Mouse (Mus musculus): ENCODE measurements around the gene Zcchc8.

Gene Zcchc8

DNA sequence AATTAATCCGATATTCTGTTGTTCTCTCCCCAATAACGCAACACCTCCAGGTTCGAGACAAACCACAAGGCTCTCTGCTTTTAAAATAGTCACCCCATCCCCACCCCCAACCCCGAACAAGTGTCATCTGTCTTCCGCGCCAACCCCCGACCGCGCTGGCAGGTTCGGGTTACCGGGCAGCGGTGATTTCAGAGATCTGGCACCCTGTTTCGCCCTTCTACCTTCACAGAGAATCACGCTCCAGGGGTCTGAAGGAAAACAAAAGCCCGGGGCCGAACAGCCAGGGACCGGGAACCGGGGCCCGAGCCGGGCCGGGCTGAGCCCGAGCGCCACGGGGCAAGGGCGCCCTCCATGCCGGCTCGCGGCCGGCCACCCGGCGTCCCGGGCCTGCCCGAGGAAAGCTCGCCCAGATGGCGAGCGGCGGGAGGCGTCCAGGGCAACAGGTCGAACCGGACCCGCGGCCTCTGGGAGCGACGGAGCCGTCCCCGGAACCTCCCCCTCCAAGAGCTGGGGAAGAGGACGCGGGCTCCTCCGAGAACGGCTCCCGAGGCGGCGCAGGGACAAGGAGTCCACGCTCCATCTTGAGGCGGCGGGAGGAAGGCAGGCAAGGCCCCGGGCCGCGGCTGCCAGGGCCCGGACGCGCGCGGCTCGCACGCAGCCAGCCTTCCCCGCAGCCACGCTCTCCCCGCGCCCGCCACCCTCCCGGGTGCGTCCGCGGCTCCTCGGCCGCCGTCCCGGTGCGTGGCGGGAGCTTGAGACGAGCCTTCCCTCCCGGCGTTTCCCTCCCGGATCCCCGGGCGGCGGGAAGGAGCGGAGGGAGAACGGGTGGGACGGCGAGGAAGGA is 37.3 kb downstream of the Zcchc8 start:
- peak; percentile 73 to 82 for DNase-seq

DNA sequence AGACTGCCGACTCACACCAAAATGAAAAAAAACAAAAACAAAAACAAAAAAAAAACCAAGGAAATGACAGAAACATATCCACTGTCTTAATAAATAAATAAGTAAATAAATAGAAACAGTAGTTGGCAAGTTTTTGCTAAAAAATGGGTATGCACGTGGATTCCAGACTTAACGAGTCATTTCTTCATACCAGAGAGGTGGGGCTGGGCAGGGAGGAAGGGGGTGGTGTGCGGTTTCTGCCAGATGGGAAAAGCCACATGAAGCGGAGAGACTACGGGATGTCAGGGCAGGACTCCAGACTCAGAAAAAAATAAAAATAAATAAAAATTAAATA is 37.9 kb downstream of the Zcchc8 start:
- peak in 1 of 2 experiments; percentile 24 for DNase-seq

DNA sequence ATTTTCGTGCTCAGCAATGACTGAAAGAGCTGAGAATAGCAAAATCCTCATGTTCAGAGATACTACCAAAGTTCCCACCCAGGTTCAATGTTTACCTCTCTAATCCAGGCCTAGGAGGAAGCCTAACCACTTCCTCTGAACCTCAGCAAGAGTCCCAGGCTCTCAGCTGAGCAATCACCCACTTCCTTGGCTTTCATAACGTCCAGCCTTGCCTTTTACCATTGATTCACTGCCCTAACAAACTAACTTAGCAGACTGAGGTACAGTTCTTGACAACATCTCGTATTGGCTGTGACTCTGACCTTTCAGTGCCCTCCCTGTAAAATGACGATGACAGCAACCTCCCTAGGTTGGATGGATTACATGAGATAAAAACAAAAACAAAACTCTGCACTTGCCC is 38.5 kb downstream of the Zcchc8 start:
- no peak for DNase-seq

DNA sequence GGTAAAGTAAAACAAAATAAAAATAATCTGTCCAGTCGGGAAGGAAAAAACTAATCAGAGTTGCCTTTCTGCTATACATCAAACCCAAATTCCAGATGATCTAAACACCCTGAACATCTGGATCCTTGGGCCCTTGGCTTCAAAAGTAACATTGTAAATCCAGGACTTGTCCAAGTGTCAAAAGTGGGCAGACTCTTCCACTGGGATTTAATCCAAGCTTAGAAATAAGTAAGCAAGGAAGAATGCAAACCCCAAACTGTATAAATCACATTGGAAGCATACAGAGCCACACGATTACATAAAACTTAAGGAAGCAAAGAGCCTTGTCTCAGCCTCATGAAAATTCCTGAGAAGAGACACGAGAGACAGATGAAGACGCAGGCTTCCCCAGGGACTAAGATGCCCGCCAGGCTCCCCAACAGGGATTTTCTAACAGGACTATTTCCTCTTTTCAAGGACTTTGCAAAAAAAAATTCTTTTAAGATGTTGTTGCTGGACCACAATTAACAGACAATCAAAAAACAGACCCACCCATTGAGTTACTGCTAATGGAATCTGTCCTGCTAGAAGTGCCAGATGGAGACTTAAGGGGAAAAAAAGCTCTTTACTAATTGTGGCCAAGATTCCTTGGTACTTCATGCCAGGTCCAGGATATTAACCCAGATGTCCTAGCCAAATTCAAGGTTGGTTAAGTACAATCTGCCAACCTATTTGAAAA is 41.2 kb downstream of the Zcchc8 start:
- peak in 1 of 2 experiments; percentile 26 for DNase-seq

DNA sequence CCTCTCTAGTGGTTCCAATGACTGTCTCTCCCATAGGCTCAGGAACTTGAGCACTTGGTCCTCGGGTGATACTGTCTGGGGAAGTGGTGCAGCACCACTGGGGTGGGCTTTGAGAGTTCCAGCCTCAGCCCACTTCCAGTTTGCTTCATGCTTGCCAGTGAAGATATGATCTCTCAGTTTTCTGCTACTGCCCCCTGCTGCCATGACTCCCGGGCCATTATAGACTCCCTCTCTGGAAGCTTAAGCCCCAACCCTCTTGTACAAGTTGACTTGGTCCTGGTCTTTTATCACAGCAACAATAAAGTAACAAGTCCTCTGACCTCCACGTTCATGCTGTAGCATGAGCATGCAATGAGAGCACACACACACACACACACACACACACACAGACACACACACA is 41.8 kb downstream of the Zcchc8 start:
- DNase-seq, result peak in 1 of 2 experiments; percentile 36

DNA sequence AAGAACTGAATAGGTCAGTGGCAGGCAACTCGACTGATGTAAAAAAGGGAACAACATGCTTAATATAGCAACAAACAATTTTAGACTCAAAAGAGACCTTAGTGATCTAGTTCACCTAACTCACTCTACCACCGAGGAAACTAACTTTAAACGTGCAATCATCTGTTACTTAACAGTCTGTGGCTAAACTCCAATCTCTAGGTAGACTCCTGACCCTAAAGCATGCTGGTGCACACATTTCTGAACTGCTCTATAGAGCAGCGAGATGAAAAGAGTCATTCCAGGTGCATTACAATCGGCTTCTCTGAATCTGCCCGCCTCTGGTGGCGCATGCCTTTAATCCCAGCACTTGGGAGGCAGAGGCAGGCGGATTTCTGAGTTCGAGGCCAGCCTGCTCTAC is 45.2 kb downstream of the Zcchc8 start:
- DNase-seq, result no peak

DNA sequence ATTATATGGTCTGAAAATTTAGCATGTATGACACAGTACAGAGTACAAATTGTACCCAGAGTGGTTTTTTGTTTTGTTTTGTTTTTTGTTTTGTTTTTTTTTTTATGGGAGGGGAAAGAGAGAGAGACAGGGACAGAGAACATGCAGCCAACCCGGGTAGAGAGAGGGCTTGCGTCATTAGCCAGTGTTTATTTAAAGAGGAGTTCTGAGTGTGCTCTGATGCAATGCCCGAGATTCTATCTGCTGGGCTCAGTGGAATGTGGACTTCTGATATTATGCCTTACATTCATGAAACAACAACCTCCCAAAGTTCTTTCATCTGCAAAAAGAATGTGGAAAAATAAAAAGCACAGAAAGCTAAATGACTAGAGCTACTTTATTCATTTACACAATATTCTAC is 45.7 kb downstream of the Zcchc8 start:
- DNase-seq, result no peak

DNA sequence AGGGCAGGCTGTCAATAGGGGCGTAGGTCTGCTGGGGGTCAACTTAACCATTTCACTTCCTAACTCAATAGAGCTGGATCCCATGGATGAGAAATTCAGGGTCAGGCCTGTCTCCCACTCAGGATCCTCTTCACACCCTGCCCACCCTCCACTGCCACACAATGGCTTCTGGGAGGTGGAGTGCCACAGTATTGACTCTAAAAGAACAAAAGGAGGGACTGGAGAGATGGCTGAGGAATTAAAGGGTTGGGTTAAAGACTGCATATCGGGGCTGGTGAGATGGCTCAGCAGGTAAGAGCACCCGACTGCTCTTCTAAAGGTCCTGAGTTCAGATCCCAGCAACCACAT is 49.5 kb downstream of the Zcchc8 start:
- DNase-seq, result no peak

DNA sequence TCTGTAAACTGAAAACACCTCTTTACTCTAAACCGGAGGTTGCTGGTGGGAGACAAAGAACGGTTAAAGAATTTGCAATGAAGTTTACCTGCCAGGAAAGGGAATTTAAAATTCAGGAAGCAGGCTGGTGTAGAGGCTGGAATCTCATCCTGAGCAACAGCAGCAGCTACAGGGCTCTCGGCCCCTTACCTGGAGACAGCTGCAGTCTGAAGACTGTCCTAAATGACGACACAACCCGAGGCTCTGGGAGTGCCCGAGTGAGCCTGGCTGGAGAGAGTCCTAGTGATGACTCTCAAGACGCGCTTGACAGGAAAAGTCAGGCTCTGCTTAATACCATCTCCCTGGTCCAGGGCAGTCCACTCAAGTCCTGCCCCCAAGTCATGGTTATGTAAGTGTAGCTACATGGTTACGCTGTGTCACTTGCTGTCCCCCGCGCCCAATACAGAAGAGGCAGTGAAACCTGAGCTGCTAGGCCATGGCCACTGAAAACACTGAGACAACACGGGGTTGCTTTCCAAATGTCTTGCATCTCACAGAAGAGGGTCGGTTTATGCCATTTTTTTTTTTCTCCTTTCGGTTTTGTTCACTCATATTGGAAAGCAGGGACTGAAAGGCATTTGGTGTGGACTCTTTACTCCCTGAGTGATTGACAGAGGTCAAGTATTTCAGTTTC is 50.0 kb downstream of the Zcchc8 start:
- peak in 1 of 2 experiments; percentile 33 for DNase-seq

DNA sequence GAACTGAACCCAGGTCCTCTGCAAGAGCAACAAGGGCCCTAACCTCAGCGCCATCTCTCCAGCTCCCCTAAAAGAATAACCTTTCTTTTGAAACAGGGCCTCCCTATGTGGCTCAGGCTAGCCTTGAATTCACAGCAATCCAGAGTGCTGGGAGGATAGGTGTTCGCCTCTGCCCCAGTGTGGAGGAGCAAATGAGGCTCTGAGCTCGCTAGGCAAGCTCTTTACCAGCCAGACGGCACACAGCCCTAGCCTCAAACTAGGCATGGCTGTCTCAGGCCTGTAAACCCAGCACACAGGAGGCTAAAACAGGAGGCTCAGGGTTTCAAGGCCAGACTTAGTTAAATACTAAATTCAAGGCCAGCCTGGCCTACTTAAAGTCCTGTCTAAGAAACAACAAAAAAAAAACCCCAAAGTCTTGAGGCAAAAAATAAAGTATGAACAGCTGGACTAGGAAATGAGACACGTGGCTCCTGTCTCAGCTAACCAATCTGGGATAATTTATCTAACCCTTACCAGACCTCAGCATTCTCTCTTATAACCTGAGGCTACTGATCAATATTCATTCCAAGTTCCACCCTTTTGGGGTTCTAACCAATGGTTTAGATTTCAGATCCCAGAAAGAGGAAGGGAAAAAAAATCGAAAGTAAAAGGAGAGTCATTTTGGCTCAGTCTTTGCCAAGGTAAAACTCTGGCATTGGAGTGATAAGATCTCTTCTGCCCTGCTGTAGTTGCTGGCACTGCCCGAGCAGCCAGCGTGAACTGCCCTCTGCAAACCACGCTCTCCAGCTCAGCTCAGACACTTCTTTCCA is 50.7 kb downstream of the Zcchc8 start:
- DNase-seq, result no peak

DNA sequence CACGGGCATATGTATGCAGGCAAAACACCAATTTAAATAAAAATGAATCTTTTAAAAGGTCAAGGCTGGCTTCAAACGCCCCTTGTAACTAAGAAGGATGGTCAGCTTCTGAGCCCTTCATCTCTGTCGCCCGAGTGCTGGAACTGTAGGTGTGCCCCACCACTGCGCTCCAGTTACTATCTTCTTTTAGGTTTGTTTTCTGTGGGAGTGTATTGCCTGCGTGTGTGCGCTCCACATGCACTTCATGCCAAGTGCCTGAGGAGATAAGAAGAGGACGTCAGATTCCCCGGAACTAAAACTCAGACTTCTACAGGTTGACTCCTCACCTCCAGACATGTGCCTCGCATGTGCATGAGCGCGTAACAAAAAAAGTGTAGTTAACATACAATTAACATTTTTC is 53.0 kb downstream of the Zcchc8 start:
- DNase-seq, result no peak

DNA sequence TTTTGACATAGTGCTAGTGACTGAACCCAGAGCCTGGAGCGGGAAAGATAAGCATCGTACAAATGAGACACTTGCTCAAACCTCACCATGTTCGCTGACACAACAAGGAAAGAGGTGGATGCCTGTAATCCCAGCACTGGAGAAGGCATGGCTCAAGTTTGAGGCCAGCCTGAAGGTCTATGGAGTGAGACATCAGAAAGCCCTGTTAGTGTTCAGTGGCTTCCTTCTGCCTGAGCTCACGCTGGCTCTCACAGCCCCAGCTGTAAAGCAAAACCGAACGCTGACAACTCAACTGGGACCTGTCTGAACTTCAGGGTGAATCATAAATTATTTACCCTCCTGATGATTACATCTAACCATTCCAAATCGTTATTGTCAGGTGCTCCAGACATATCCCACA is 54.9 kb downstream of the Zcchc8 start:
- no peak for DNase-seq

DNA sequence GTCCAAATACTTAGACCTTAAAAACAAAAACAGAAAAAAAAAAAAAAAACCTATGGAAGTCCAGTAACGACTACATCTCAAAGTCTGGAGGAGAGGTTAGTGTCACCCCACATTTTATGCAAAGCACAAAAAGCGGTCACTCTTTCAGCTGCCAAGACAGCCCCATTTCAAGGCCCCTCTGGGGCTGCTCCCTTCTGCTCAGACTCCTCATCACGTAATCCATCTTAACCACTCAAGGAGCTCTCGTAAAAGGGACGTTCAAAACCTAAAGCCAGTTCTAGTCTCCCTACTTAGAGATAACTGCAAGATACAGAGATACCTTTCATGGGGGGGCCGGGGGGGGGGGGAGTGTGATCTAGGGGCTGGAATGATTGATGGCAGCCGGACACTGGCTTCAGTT is 56.6 kb downstream of the Zcchc8 start:
- DNase-seq, result no peak

DNA sequence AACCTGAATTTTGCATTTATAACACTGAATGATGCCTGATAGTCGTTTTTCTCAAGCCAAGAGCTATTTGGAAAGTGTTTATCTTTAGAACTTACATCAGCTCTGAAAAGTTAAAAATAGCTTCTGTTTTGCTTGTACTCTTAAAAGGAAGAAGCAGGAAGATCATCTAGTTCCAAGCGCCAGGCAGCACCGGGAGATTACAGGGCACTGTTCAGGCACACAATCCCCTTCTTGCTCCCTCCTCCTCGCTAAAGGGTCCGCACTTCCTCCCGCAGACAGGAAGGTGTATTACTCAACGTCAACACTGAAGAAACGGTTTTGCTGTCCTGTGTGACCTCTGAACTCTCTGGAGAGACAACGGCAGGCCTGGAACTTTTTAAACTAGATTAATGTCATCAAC is 58.8 kb downstream of the Zcchc8 start:
- DNase-seq, result peak in 1 of 2 experiments; percentile 24

DNA sequence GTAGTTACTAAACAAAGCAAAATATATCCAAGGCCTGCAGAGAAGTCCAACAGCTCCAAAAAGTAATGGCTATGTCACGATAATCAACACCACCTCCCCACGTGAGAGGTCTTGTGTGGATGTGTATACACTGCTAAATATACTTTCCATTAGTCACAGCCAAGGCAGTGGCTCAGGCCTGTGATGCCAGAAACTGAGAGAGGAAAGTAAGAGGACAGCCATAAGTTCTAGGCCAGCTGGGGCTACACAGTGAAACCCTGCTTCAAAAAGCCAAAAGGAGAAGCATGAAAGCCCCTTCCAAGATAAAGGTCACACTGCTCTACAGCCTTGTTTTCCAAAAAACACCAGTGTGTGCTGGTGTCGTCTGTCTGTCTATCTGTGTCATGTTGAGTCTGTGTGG is 59.3 kb downstream of the Zcchc8 start:
- DNase-seq, result no peak

DNA sequence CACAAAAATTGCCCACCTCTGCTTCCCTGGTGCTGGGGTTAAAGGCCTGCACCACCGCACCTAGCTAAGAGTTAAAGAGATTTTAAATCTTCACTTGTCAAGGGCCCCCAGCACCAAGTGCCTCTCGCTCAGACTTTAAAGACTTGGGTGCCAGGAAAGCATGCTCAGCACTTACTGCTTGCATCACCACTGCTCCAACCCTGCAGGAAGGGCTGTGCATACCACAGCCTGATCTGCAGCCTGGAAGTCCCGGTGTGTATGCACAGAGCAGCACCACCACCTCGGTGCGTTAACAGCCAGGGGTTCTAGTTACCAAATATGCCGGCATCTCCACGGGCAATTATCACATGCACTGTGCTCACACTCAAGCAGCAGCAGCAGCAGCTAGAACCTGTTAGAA is 63.2 kb downstream of the Zcchc8 start:
- DNase-seq, result no peak

DNA sequence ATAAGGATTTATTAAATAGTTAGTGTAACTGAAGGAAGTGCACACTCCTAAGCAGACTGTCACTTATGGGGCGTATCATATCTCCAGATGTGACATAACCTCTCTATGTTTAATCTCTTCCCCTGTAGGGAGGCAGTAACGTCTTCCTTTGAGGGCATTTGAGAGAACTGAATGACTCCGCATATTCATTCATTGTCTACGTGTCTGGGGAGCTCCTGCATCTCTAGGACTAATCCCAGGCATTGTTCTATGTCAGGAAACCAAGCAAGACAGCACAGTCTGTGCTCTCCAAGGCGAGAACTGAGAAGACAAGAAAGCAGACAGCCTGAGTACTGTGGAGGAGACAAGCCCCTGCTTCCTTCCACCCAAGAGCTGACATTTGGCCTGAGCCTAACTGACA is 66.0 kb downstream of the Zcchc8 start:
- no peak for DNase-seq

DNA sequence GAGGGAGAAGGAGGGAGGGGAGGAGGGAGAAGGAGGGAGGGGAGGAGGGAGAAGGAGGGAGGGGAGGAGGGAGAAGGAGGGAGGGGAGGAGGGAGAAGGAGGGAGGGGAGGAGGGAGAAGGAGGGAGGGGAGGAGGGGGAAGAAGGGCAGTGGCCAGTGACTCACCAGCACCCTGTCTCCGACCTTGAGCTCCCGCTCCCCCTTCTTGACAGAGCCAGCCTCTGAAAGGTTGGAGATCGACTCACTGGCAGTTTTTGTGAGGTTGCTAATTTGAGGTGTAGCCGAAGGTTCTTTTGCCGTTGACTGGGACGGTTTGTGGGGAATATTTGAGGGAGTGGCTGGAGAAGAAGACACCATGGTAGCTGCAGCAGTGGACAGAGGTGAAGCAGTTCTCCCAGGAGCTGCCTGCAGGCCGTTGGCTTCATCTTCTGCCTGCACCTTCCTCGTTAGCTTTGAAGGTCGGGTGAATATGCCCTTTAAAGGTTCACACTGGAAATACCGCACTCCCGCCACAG is 67.6 kb downstream of the Zcchc8 start:
- DNase-seq, result no peak

DNA sequence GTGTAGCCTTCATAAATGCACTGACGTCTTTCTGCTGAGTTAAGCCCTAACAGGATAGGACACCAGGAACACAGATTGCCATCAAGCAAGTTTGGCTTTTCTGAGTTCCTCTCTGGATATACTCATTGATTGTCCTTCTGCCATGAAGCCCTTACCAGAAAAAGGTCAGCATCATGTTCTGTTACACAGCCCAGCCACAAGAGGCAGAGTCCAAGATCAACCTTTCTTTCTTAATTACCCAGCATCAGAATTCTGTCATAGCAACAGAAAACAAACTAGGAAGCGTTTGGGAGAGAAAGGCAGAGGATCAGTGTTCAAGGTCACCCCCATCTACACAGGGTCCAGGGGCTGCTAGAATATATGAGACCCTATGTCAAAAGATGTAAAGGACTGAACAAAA is 70.1 kb downstream of the Zcchc8 start:
- no peak for DNase-seq
